In genomic region chr10:84358738-84359120, GRCm38 (mm10) we compare ENCODE assay signal across 8 mouse cellular contexts.
"Had no signal": no experiment of that assay in that cellular context is flagged by ENCODE, and none has a peak within 500 bp of the region (broad histone marks: within the 10 kb centered on the region; RNA-seq: fewer than 3 reads in every experiment).

No protein-coding gene starts in this region.

- H3K36me3 ChIP-seq: limb, embryonic 13.5 days; midbrain, embryonic 12.5 days; neural tube, embryonic 13.5 days had no signal

- H3K4me3 ChIP-seq: limb, embryonic 13.5 days; midbrain, embryonic 12.5 days; neural tube, embryonic 13.5 days had no signal

- H3K4me1 ChIP-seq: limb, embryonic 13.5 days; midbrain, embryonic 12.5 days; neural tube, embryonic 13.5 days had no signal

- H3K4me2 ChIP-seq: limb, embryonic 13.5 days; midbrain, embryonic 12.5 days; neural tube, embryonic 13.5 days had no signal

- DNase-seq: kidney, postnatal 14 days; lung, adult 18-20 months; spleen, adult 18-20 months; thymus, postnatal 36 days had no signal

- H3K27me3 ChIP-seq: limb, embryonic 13.5 days; midbrain, embryonic 12.5 days; neural tube, embryonic 13.5 days had no signal

- H3K27ac ChIP-seq: limb, embryonic 13.5 days; liver, embryonic 14.5 days; midbrain, embryonic 12.5 days had no signal

- H3K9ac ChIP-seq: limb, embryonic 13.5 days; liver, embryonic 14.5 days; midbrain, embryonic 12.5 days; neural tube, embryonic 13.5 days had no signal

- H3K9me3 ChIP-seq: limb, embryonic 13.5 days; midbrain, embryonic 12.5 days; neural tube, embryonic 13.5 days had no signal
